Mouse (Mus musculus): ENCODE results near the gene Tacc3.

GRCm38 (mm10) chr5:33706350-33706629 lies 48.4 kb downstream of the Tacc3 start:
- no peak for TF ChIP-seq MAX (IDR thresholded peaks at IDR 0.05; ENCODE audit: low read depth)
- no peak for TF ChIP-seq POLR2A (IDR thresholded peaks at IDR 0.05; ENCODE audit: insufficient read length, low read depth)
- no peak for TF ChIP-seq POLR2AphosphoS2 (IDR thresholded peaks at IDR 0.05; ENCODE audit: insufficient read length, low read depth)
- TF ChIP-seq MYOG (IDR thresholded peaks at IDR 0.05; ENCODE audit: control insufficient read depth in 1 of 3, insufficient read depth in 1 of 3, insufficient read length in 2 of 3, low read depth in 2 of 3), result no peak
- no peak for TF ChIP-seq USF1 (IDR thresholded peaks at IDR 0.05; ENCODE audit: low read depth)
- TF ChIP-seq MYOD1 (IDR thresholded peaks at IDR 0.05; ENCODE audit: control insufficient read depth in 1 of 3, insufficient read length in 2 of 3, low read depth in 2 of 3), result no peak
